Mouse (Mus musculus) embryonic facial prominence, embryonic 10.5 days (tissue): Measurements from ENCODE around the gene Smarca2. TPM values are rescaled to one million over a fixed set of nuclear protein-coding genes. Genes with fewer than 3 reads are reported as not detected.

Source experiments
- DNase-seq: peaks from one replicate; pipeline ENCODE4 v3.0.0-alpha.2; 2017; ENCODE audit warnings: low spot score
- H3K27ac ChIP-seq: fragments of 300-500 bp; sonication (generic); replicated peaks from 2 replicates; pipeline ENCODE4 v1.5.1; 2016; ENCODE audit warnings: mild to moderate bottlenecking
- H3K27me3 ChIP-seq: fragments of 300-500 bp; sonication (generic); replicated peaks from 2 replicates; pipeline ENCODE4 v1.6.1; 2016; ENCODE audit warnings: low read depth, mild to moderate bottlenecking; ENCODE audit not compliant: poor library complexity, severe bottlenecking
- H3K36me3 ChIP-seq: fragments of 300-500 bp; sonication (generic); replicated peaks from 2 replicates; pipeline ENCODE4 v1.6.1; 2016; ENCODE audit warnings: mild to moderate bottlenecking, moderate library complexity
- H3K4me1 ChIP-seq: fragments of 300-500 bp; sonication (generic); 2 replicates; pipeline ENCODE4 v1.6.1; 2016
- H3K4me3 ChIP-seq: fragments of 300-500 bp; sonication (generic); 2 replicates; pipeline ENCODE4 v1.5.1; 2016; ENCODE audit warnings: mild to moderate bottlenecking, moderate library complexity
- H3K9me3 ChIP-seq: fragments of 300-500 bp; sonication (generic); 2 replicates; pipeline ENCODE4 v1.6.1; 2016; ENCODE audit warnings: mild to moderate bottlenecking
- WGBS: fragments of 180-500 bp; shearing (Covaris S2); methylation state at CpG from one replicate; pipeline ENCODE4 v1.1.7; 2016; 5-methylcytosine and 5-hydroxymethylcytosine counted together
- polyA plus RNA-seq: library from polyadenylated mRNA; unstranded; fragments of >200 nt; fragmentation: Nextera tagmentation; extraction: Ambion mirVana; gene quantifications from 2 replicates; pipeline ENCODE4 v1.2.1, GENCODE M21; 2016

The Smarca2 gene
- polyA plus RNA-seq, 1 experiment from 2014 or later, result 49.0 TPM

DNA sequence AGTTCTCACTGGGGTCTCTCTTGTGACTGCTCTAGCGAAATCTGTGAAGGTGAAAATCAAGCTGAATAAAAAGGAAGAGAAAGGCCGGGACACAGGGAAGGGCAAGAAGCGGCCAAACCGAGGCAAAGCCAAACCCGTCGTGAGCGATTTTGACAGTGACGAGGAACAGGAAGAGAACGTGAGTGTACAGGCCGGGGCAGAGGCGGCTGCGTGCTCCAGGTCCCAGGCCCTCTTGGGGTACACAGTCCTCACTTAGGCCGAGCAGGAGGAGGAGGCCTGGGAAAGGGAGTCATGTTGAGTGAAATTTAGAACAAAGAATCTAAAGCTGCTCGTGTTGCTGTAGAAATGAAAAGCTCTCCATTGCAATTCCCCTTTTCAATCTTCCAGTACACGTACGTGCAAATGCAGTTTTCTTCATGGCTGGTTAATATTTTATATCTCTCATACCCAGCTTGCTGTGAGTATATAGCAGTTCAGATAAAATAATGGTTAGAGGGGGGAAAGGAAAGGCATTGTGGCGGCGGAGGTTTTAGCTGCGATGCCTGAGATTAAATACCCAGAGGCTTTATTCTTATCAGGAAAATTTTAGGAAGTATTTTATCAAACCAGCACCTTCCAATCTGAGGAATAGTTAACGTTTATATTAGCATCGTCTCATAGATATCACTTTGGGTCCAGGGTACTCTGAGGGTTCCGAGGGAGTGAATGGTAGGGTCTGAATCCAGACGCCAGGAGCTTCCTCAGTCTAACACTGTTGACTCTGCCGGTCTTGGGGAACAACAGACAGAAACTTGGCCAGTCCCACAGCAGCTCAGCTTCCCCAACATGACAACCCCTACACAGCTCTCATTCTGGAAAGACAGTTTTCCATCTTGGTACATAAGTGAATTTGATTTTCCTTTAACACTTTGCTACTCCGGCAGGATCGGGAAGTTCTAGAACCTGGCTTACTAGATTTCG lies 171.5 kb downstream of the Smarca2 start:
- Histone ChIP-seq H3K36me3 (peaks cover 65% of the 10 kb centered on the region), H3K27ac (no peak overlapping the region; the same call in 1 of the 2 replicates), H3K9me3 (no peaks in the 10 kb centered on the region), H3K4me3 (no peak overlapping the region), H3K4me1 (no peaks in the 10 kb centered on the region), H3K27me3 (no peaks in the 10 kb centered on the region)
- 87% methylated on average over 27 of the region's 27 CpGs for WGBS
- no peak for DNase-seq

- Histone ChIP-seq H3K27ac (no peak overlapping the region), H3K27me3 (no peaks in the 10 kb centered on the region), H3K4me1 (no peaks in the 10 kb centered on the region), H3K36me3 (peaks cover 47% of the 10 kb centered on the region), H3K9me3 (no peaks in the 10 kb centered on the region), H3K4me3 (no peak overlapping the region)
- no peak for DNase-seq
- WGBS, result 93% methylated on average over 5 of the region's 5 CpGs
Observed at GRCm38 (mm10) chr19:26778199-26778598, 173.3 kb downstream of the Smarca2 start.

DNA sequence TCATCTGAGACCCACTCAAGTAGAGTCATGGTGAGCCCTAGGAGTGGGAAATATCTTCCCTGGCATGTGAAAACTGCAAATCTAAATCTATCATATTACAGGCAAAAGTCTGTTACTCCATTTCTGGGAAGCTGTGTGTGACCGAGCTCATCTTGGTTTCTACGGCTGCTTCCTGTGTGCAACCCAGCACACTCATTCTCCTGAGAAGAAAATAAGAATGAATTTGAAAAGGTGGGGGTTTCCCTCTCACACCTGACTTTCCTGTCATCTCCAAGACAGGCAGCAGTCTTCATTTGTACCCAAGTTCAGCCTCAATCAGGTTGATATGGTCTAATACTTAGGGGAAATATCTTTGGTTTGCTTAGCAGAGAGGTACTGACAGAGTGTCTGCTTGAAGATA lies 176.4 kb downstream of the Smarca2 start:
- Histone ChIP-seq H3K4me1 (no peaks in the 10 kb centered on the region), H3K4me3 (no peak overlapping the region), H3K27me3 (no peaks in the 10 kb centered on the region), H3K27ac (no peak overlapping the region), H3K36me3 (peaks cover 27% of the 10 kb centered on the region), H3K9me3 (no peaks in the 10 kb centered on the region)
- over 99% methylated on average over 2 of the region's 2 CpGs for WGBS
- DNase-seq, result no peak

DNA sequence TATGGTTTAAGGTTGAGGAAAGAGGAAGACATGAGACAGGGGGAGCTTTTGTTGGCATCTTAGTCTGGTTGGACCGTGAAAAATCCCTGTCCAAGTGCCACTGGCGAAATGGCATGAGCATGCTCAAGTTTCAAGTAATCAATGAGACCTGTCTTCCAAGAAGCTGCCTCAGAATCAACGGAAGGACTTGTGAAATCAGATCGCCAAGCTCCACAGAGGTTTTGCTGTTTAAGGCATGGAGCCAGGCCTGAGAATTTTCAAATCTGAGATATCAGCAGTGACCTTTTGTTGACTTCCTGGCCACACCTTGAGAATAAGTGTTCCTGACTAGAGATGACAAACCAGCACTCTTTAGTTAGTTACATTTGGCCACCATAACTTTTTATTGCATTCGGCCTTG lies 183.6 kb downstream of the Smarca2 start:
- WGBS, result 69% methylated on average over 5 of the region's 5 CpGs
- H3K4me3 ChIP-seq, result no peak overlapping the region
- no peaks in the 10 kb centered on the region for H3K27me3 ChIP-seq
- H3K9me3 ChIP-seq, result no peaks in the 10 kb centered on the region
- H3K36me3 ChIP-seq, result no peaks in the 10 kb centered on the region
- no peak overlapping the region for H3K27ac ChIP-seq
- no peak for DNase-seq
- H3K4me1 ChIP-seq, result no peaks in the 10 kb centered on the region

GRCm38 (mm10) chr19:26790386-26791346 lies 185.8 kb downstream of the Smarca2 start:
- H3K4me1 ChIP-seq, result no peaks in the 10 kb centered on the region
- no peak for DNase-seq
- no peaks in the 10 kb centered on the region for H3K9me3 ChIP-seq
- WGBS, result 80% methylated on average over 5 of the region's 5 CpGs
- H3K4me3 ChIP-seq, result no peak overlapping the region
- H3K27me3 ChIP-seq, result no peaks in the 10 kb centered on the region
- H3K36me3 ChIP-seq, result no peaks in the 10 kb centered on the region
- no peak overlapping the region for H3K27ac ChIP-seq

- no peak overlapping the region for H3K27ac ChIP-seq
- no peaks in the 10 kb centered on the region for H3K9me3 ChIP-seq
- 48% methylated on average over 2 of the region's 3 CpGs for WGBS
- no peaks in the 10 kb centered on the region for H3K4me1 ChIP-seq
- H3K4me3 ChIP-seq, result no peak overlapping the region
- H3K27me3 ChIP-seq, result no peaks in the 10 kb centered on the region
- no peaks in the 10 kb centered on the region for H3K36me3 ChIP-seq
- no peak for DNase-seq
Observed at GRCm38 (mm10) chr19:26794315-26794714, 189.5 kb downstream of the Smarca2 start.

- no peaks in the 10 kb centered on the region for H3K27me3 ChIP-seq
- H3K4me3 ChIP-seq, result no peak overlapping the region
- no peaks in the 10 kb centered on the region for H3K36me3 ChIP-seq
- no peaks in the 10 kb centered on the region for H3K9me3 ChIP-seq
- no peak overlapping the region for H3K27ac ChIP-seq
- no peak for DNase-seq
- 80% methylated on average over 4 of the region's 4 CpGs for WGBS
- H3K4me1 ChIP-seq, result no peaks in the 10 kb centered on the region
Observed at GRCm38 (mm10) chr19:26796006-26796405, 191.2 kb downstream of the Smarca2 start.

GRCm38 (mm10) chr19:26804401-26804800 lies 199.6 kb downstream of the Smarca2 start:
- DNase-seq, result no peak
- Histone ChIP-seq H3K4me3 (no peak overlapping the region), H3K27ac (no peak overlapping the region), H3K27me3 (no peaks in the 10 kb centered on the region), H3K36me3 (no peaks in the 10 kb centered on the region), H3K9me3 (no peaks in the 10 kb centered on the region), H3K4me1 (no peaks in the 10 kb centered on the region)
- WGBS, result 90% methylated on average over 4 of the region's 4 CpGs

GRCm38 (mm10) chr19:26814629-26815028 lies 209.8 kb downstream of the Smarca2 start:
- no peaks in the 10 kb centered on the region for H3K9me3 ChIP-seq
- H3K27me3 ChIP-seq, result no peaks in the 10 kb centered on the region
- H3K36me3 ChIP-seq, result no peaks in the 10 kb centered on the region
- H3K4me3 ChIP-seq, result no peak overlapping the region
- H3K27ac ChIP-seq, result no peak overlapping the region
- 46% methylated on average over 4 of the region's 4 CpGs for WGBS
- DNase-seq, result no peak
- 0 out of 2 replicates have a peak, but pooled peaks cover 4% of the 10 kb centered on the region for H3K4me1 ChIP-seq

DNA sequence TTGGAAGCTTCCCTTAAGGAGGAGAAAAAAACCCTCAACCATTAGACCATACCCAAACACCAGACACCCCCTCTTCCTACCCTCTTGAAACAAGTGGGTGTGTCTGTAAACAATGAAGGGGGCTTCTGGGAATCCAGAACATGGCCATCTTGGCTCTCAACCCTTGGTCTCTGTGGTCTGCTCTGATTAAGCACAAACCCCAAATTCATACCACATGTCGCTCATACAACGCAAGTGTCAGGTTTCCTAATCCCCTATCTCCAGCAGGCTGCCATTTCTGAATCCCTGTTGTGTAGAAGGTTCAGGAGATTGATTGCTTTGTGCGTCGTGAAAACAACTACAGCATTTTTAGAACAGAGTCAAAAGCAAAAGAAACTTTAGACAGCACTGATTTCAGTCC lies 213.1 kb downstream of the Smarca2 start:
- DNase-seq, result no peak
- Histone ChIP-seq H3K4me1 (peaks cover 15% of the 10 kb centered on the region), H3K36me3 (no peaks in the 10 kb centered on the region), H3K9me3 (no peaks in the 10 kb centered on the region), H3K27me3 (no peaks in the 10 kb centered on the region; the same call in 1 of the 2 replicates), H3K4me3 (no peak overlapping the region), H3K27ac (no peak overlapping the region)
- WGBS, result 60% methylated on average over 4 of the region's 4 CpGs
